Mouse (Mus musculus) lung, postnatal 14 days (tissue): ENCODE results near the gene Dnaaf5.

Experiments used
- DNase-seq: peaks from one replicate; pipeline ENCODE4 v3.0.0; 2021

Dnaaf5 gene

GRCm38 (mm10) chr5:139143890-139144289, 6.1 kb upstream of the Dnaaf5 start:
- peak; percentile 43 for DNase-seq

- no peak for DNase-seq
These were observed 4.3 kb upstream of the Dnaaf5 start for GRCm38 (mm10) chr5:139145726-139146125.

DNA sequence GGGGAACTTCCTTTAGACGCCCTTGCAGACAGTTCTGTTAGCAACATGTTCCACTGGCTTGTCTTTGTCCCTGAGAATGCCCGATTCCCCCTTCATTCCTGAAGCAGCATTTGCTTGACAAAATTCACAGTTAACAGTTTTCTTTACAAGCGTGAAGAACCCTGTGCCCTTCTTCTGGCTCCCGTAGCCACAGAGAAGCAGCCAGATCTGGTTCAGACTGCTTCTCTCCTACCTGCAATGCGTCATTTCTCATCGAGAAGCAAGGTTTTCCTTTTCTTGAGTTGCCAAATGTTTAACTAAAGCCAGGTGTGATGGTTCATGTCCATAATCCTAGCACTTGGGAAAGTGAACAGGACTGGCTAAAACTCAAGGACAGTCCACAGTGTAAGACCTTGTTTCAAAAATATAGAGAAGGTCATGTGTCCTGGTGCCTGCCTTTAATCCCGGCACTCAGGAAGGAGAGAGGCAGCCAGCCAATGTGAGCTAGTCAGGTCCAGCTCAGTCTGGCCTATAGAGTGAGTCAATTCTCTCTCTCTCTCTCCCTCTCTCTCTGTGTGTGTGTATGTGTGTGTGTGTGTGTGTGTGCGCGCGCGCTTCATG, 3.4 kb upstream of the Dnaaf5 start:
- DNase-seq, result no peak

GRCm38 (mm10) chr5:139147178-139148078, 2.6 kb upstream of the Dnaaf5 start:
- no peak for DNase-seq

- DNase-seq, result no peak
These were observed 884 bp upstream of the Dnaaf5 start for GRCm38 (mm10) chr5:139149006-139149672.

- no peak for DNase-seq
These were observed 594 bp downstream of the Dnaaf5 start for GRCm38 (mm10) chr5:139150603-139151031.

DNA sequence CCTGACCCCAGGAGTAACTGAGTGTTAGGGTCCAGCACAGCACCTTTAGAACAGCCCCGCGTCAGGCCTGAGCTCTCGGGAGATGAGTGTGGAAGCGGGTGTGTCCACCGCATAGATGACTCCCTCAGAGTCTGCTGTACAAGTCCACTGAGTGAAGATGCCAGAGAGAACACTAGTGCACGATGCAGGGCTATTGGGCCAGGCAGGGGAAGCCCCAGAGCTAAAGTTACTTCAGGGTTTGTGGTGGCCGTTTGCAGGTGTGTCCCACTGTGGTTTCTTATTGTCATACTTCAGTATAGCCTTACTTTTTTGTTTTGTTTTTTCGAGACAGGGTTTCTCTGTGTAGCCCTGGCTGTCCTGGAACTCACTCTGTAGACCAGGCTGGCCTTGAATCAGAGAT, 10.9 kb downstream of the Dnaaf5 start:
- DNase-seq, result no peak

DNA sequence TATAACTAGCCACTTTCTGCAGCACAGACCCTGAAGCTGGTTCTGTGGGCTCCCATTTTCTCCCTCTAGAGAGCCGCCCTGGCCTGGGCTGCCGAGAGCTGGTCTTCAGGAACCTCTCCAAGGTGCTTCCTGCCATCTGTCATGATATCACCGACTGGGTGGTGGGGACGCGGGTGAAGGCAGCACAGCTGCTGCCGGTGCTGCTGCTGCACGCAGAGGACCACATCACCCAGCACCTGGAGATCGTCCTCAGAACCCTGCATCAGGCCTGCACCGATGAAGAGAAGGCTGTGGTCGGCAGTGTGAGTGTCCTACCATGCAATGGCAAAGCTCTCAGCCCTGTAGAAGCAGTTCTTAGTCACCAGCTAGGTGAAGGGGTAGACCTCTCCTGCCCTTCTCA, 11.6 kb downstream of the Dnaaf5 start:
- no peak for DNase-seq

DNA sequence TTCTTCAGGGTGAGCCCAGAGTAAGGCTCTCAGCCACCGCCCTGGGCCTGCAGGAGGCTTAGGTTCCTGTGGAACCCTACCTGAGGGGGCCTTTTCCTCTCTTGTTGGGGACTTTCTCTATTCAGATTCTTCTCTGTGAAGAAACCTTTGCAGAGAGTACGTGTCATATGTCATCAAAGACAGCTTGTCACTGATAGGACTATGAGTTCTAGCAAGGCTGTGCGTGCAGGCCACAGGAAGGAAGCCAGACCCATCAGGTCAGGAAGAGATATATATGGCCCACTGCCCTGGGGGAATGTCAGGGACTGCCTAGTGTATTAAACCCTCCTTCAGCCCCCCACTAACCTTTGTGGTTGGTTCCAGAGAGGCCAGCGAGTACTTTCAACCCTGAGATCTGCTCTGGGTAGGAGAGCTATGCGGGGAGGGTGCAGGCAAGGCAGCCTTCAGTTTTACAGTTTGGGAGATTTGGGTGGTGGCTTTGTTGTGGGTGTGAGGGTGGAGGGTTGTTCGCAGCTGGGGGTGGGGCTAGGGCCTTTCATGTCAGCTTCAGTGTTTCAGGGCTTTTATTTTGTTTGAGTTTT, 16.8 kb downstream of the Dnaaf5 start:
- DNase-seq, result no peak

DNA sequence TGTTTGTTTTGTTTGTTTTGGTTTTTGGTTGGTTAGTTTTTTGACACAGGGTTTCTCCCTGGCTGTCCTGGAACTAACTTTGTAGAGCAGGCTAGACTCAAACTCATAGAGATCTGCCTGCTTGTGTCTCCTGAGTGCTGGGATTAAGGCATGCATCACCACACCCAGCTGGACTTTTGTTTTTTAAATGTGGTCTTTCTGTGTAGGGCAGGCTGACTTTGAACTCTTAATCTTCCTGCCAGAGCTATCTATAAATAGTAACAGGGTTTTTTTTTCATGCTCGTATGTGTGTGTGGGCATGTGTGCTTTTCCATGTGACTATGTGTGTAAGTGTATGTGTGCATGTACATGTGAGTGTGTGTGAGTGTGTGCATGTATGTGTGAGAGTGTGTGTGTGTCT, 17.5 kb downstream of the Dnaaf5 start:
- no peak for DNase-seq

DNA sequence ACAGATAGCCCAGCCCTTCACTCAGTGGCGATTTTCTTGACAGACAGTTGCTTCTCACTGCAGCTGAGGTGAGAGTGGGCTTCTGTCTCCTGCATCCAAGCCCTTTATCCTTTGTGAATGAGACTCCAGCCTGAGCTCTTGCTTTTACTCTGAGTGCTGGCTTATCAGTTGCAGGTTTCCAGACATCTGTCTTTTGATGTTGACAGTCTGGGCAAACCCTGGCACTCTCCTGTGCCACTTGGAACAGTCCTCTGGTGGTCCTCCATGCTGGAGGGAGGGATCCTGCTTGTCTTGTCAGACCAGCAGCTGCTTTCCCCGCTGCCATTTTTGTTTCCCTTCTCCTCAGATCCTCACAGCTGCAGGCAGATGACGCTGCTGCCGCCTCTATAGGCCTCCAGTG, 21.9 kb downstream of the Dnaaf5 start:
- no peak for DNase-seq

GRCm38 (mm10) chr5:139174141-139174540, 24.1 kb downstream of the Dnaaf5 start:
- no peak for DNase-seq

DNA sequence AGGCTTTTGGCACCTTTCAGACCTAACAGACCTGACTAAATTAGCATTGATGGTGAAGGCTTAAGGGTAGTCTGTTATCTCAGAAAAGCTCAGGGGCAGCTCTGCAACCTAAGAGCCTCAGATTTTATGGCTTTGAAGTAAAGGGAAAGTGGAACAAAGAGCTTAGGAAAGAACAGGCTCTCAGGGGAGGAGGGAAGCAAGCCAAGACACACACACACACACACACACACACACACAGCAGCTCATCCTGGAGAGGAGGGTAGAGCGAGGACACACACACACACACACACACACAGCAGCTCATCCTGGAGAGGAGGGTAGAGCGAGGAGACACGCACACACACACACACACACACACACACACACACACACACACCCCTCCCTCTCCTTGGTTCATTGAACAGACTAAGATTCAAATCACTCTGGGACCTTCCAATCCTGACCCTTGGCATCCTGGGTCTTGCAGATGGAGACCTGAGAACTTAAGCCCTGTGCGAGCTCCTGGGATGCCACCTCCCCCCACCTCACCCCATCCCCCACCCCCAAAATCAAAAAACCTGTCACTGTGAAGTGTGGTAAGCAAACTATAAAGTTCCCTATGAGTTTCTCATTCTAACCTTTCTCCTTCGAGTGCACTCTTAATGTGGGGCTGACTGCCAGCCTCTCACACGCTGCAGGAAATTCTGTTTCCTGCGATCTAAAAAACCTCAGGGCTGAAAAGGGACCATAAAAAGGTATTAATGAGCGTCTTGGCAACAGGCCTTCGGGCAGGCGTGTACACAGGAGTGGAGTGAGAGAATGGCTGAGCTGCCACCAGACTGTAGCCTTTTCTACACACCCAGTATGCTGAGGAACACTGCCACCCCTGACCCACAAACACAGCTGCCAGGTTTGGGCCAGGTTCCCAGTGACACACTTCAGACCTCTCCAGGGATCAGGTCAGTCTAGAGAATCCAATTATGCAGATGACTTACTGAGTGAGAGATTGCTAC, 24.8 kb downstream of the Dnaaf5 start:
- DNase-seq, result peak; percentile 45

DNA sequence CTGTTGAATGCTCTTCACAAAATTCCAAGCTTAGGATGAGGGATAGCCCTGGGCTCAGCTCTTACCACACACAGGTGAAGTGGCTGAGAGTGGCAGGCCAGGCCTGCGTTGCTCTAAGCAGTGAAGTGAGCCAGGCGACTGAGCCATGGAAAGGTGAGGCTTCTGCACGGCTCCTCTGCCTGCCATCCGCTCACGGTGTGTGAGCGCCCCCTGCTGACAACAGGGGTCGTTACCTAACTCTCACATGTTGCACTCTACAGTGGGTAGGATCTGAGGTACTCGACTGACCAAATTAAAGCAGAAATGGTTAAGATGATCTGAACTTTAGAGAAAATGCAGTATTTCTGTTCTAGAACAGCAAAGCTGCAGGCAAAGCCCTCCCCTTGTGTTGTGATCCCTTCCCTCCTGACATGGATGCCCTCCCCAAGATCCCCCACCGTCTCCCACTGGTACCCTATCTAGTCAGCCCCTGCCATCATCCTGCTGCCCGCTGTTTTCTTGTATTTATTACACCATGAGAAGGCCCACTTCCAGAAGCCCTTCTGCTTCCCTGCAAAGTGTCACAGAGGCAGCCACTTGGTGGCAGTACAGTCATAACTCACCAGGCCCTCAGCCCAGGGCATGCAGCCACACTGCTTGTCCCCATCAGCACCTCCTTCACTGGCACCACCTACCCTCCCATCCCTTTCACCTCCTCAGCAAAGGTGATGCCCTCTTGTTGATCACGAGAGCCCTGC, 29.0 kb downstream of the Dnaaf5 start:
- DNase-seq, result peak; percentile 88

- DNase-seq, result no peak
These were observed 33.1 kb downstream of the Dnaaf5 start for GRCm38 (mm10) chr5:139183131-139183530.

GRCm38 (mm10) chr5:139183601-139184000, 33.6 kb downstream of the Dnaaf5 start:
- DNase-seq, result no peak

DNA sequence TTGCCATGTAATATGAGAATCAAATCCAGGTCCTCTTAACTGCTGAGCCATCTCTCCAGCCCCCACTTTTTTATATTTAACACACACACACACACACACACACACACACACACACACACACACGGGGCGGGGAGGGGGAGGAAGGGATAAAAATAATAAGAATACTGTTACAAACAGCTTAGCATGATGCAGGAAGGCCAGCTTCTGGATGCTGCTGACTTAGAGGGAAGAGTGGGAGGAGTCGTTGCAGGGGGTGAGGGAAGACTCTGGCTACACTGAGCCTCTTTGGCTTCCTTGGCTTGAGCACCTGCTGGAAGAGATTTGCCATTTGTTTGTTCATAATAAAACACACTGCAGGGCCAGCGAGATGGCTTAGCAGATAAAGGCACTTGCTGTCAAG, 34.9 kb downstream of the Dnaaf5 start:
- DNase-seq, result no peak

DNA sequence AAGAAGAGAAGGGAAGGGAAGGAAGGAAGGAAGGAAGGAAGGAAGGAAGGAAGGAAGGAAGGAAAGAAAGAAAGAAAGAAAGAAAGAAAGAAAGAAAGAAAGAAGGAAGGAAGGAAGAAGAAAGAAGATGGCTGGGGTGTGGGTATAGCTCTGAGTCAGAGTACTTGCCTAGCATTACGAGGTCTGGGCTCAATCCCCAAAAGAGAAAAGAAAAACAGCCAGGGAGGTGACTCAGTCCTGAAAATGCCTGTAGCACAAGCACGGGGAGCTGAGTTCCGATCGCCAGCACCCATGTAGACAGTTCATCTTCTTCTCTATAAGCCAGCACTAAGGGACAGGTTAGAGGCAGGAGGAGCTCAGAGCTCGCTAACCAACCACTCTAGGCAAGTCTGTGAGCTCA, 39.7 kb downstream of the Dnaaf5 start:
- no peak for DNase-seq

GRCm38 (mm10) chr5:139190958-139191357, 40.9 kb downstream of the Dnaaf5 start:
- DNase-seq, result no peak

- no peak for DNase-seq
These were observed 48.8 kb downstream of the Dnaaf5 start for GRCm38 (mm10) chr5:139198779-139199178.

DNA sequence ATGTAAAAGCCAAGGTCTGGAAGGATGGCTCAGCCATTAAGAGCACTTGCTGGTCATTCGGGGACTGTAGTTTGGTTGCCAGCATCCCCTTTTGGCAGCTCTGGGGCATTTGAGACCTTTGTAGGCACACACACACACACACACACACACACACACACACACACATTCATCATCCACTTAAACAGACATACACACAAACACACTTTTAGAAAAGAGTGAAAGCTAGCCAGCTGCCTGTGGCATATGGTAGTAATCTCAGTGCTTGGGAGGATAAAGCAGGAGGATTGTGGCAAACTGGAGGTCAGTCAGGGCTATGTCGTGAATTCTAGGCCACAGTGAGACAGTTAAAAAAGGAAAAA, 49.6 kb downstream of the Dnaaf5 start:
- no peak for DNase-seq
